Mouse (Mus musculus): ENCODE measurements at regions not wholly inside any gene's neighbourhood (a gene's known extent, or its start where the extent isn't known, plus 50 kb on each side); places are given as distances from the start of the nearest gene placed in this dataset.
A peak's percentile ranks its signal among the peaks of the same experiment; 100 is the strongest.

- DNase-seq (ENCODE audit: low read depth, low spot score) = no peak
Observed at GRCm38 (mm10) chr17:64229225-64229976, 102.3 kb downstream of the Pja2 start.

GRCm38 (mm10) chr17:64214599-64214998 lies 117.1 kb downstream of the Pja2 start:
- DNase-seq (ENCODE audit: low read depth, low spot score) = no peak

GRCm38 (mm10) chr17:64213251-64213650 lies 118.5 kb downstream of the Pja2 start:
- DNase-seq (ENCODE audit: low read depth, low spot score) = no peak

- DNase-seq (ENCODE audit: low read depth, low spot score) = no peak
Observed at GRCm38 (mm10) chr17:64211281-64211680, 120.4 kb downstream of the Pja2 start.

- no peak for DNase-seq (ENCODE audit: low read depth, low spot score)
Observed at GRCm38 (mm10) chr17:64210366-64210765, 121.3 kb downstream of the Pja2 start.

- no peak for DNase-seq (ENCODE audit: low read depth, low spot score)
Observed at GRCm38 (mm10) chr17:64209640-64210039, 122.1 kb downstream of the Pja2 start.

- no peak for DNase-seq (ENCODE audit: low read depth, low spot score)
Observed at GRCm38 (mm10) chr17:64208152-64208855, 123.4 kb downstream of the Pja2 start.

- DNase-seq (ENCODE audit: low read depth, low spot score) = no peak
Observed at GRCm38 (mm10) chr17:64206196-64206718, 125.5 kb downstream of the Pja2 start.

- DNase-seq (ENCODE audit: low read depth, low spot score) = no peak
Observed at GRCm38 (mm10) chr17:64203611-64204010, 128.1 kb downstream of the Pja2 start.

- no peak for DNase-seq (ENCODE audit: low read depth, low spot score)
Observed at GRCm38 (mm10) chr17:64202248-64202647, 129.5 kb downstream of the Pja2 start.

- DNase-seq (ENCODE audit: low read depth, low spot score) = no peak
Observed at GRCm38 (mm10) chr17:64201609-64202008, 130.1 kb downstream of the Pja2 start.

- no peak for DNase-seq (ENCODE audit: low read depth, low spot score)
Observed at GRCm38 (mm10) chr17:64200092-64200877, 131.4 kb downstream of the Pja2 start.

- no peak for DNase-seq (ENCODE audit: low read depth, low spot score)
Observed at GRCm38 (mm10) chr17:64199241-64199933, 132.3 kb downstream of the Pja2 start.

GRCm38 (mm10) chr17:64196437-64196836 lies 135.3 kb downstream of the Pja2 start:
- DNase-seq (ENCODE audit: low read depth, low spot score) = no peak

- peak; percentile 10 for DNase-seq (ENCODE audit: low read depth, low spot score)
Observed at GRCm38 (mm10) chr17:64193055-64193454, 138.7 kb downstream of the Pja2 start.

Measured in skeletal muscle tissue, adult 2 months (tissue).